8 mouse cellular contexts compared by ENCODE assay signal in the genomic region with DNA sequence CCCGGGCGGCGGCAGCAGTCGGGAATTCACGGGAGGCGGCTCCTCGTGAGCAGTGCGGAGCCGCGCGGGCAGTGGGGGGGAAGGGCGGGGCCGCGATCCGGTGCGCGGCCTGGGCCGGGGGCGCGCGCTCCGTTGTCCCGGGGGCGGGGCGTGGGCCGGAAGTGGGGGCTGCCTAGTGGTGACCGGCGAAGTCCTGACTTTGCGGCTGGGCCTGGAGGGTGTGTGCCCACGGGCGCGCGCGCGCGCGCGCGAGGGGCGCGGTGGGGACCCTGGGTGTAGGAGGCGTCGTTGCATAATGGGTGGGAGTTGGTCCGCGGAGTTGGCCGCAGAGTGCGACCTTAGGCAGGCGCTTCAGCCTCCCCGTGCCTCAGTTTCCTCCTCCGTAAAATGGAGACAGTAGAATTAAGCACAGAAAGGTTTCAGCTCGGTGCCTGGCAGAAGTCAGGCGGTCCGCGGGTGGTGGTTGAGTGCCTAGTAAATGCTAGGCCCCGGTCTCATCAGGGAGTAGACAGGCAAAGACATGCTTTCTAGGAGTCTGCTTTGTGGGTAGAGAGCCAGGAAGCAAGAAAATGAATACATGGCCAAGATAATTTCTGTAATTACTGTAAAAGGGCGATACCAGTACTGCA. TPM values are rescaled to one million over a fixed set of nuclear protein-coding genes. Genes with fewer than 3 reads are reported as not detected.
DNase-seq lines count a peak whose midpoint lies in the region; ATAC-seq and TF ChIP-seq lines count a peak whose summit lies in the region.

No protein-coding gene starts in this region.

- peaks cover 46% of the 10 kb centered on the region for H3K4me1 ChIP-seq in heart, embryonic 12.5 days (replicated peaks)
- peaks cover 2 to 4% of the 10 kb centered on the region in 2 experiments for H3K4me1 ChIP-seq in ES-E14 (ENCODE audit: control insufficient read depth in 2 of 2, insufficient read depth in 2 of 2, low read length in 2 of 2, poor library complexity in 1 of 2)
- peaks cover 43% of the 10 kb centered on the region for H3K4me1 ChIP-seq in heart, embryonic 15.5 days (replicated peaks)
- peaks cover 23% of the 10 kb centered on the region for H3K4me1 ChIP-seq in limb, embryonic 14.5 days (ENCODE audit: control insufficient read depth, insufficient read depth, low read length)
- H3K4me1 ChIP-seq in midbrain, embryonic 16.5 days (ENCODE audit: control insufficient read depth, insufficient read depth, low read length): peaks cover 30% of the 10 kb centered on the region

- WGBS in heart, embryonic 12.5 days: 1% methylated on average over 54 of the region's 56 CpGs
- WGBS in heart, embryonic 15.5 days: under 1% methylated on average over 46 of the region's 56 CpGs
- WGBS in limb, embryonic 14.5 days: 1% methylated on average over 33 of the region's 56 CpGs
- WGBS in midbrain, embryonic 16.5 days: 0% methylated on average over 35 of the region's 56 CpGs

- H3K27me3 ChIP-seq in heart, embryonic 12.5 days (replicated peaks): no peaks in the 10 kb centered on the region
- no peaks in the 10 kb centered on the region for H3K27me3 ChIP-seq in heart, embryonic 15.5 days
- H3K27me3 ChIP-seq in limb, embryonic 14.5 days (ENCODE audit: control insufficient read depth, insufficient read depth, low read length): no peaks in the 10 kb centered on the region
- no peaks in the 10 kb centered on the region for H3K27me3 ChIP-seq in midbrain, embryonic 16.5 days (ENCODE audit: control insufficient read depth, insufficient read depth, low read depth, low read length)

- H3K4me3 ChIP-seq in heart, embryonic 12.5 days: peak overlapping the region; percentile 94
- H3K4me3 ChIP-seq in ES-E14 (ENCODE audit: insufficient read depth in 1 of 2, low read depth in 1 of 2, low read length in 2 of 2, poor library complexity in 1 of 2, severe bottlenecking in 1 of 2): peak overlapping the region; percentile 88
- H3K4me3 ChIP-seq in heart, embryonic 15.5 days: peak overlapping the region; percentile 78
- H3K4me3 ChIP-seq in limb, embryonic 14.5 days (replicated peaks; ENCODE audit: low read length): peak overlapping the region; percentile 87
- H3K4me3 ChIP-seq in midbrain, embryonic 16.5 days (ENCODE audit: low read depth, low read length): peak overlapping the region; percentile 53

- no peak for DNase-seq in heart, postnatal 25 days (ENCODE audit: low spot score)
- peak; percentile 65 for DNase-seq in ES-E14 (ENCODE audit: low read depth, low spot score)
- DNase-seq in embryo, embryonic 10 days (ENCODE audit: low spot score): peak; percentile 74
- DNase-seq in limb, embryonic 14.5 days (ENCODE audit: low spot score): peak; percentile 64
- no peak for DNase-seq in right cerebral cortex, postnatal 25 days

- in situ Hi-C loops in ES-E14 (cut with MboI; ENCODE audit: low sequenced_read_pairs in 2 of 2, unreplicated experiment in 2 of 2): no loop called here

- intact Hi-C loops in heart, postnatal 25 days (cut with DNase I): no loop called here

- peak overlapping the region; percentile 87 for H3K4me2 ChIP-seq in heart, embryonic 12.5 days
- H3K4me2 ChIP-seq in heart, embryonic 15.5 days: peak overlapping the region; percentile 75
- peak overlapping the region; percentile 82 for H3K4me2 ChIP-seq in limb, embryonic 14.5 days (replicated peaks; ENCODE audit: low read depth, low read length, severe bottlenecking)
- peak overlapping the region; percentile 94 for H3K4me2 ChIP-seq in midbrain, embryonic 16.5 days (ENCODE audit: low read length)

- no peaks in the 10 kb centered on the region for H3K9me3 ChIP-seq in heart, embryonic 12.5 days (replicated peaks)
- no peaks in the 10 kb centered on the region for H3K9me3 ChIP-seq in ES-E14 (ENCODE audit: control insufficient read depth, insufficient read depth, low read depth, low read length)
- H3K9me3 ChIP-seq in heart, embryonic 15.5 days (replicated peaks): no peaks in the 10 kb centered on the region
- H3K9me3 ChIP-seq in limb, embryonic 14.5 days (ENCODE audit: control insufficient read depth, low read length): no peaks in the 10 kb centered on the region
- no peaks in the 10 kb centered on the region for H3K9me3 ChIP-seq in midbrain, embryonic 16.5 days (replicated peaks; ENCODE audit: control insufficient read depth, low read length, poor library complexity, severe bottlenecking)

- H3K9ac ChIP-seq in heart, embryonic 12.5 days: peak overlapping the region; percentile 96
- peak overlapping the region; percentile 97 for H3K9ac ChIP-seq in ES-E14 (ENCODE audit: insufficient read depth, low read depth, low read length, poor library complexity, severe bottlenecking)
- peak overlapping the region; percentile 81 for H3K9ac ChIP-seq in heart, embryonic 15.5 days
- H3K9ac ChIP-seq in limb, embryonic 14.5 days (ENCODE audit: low read depth, low read length, severe bottlenecking): peak overlapping the region; percentile 91
- H3K9ac ChIP-seq in midbrain, embryonic 16.5 days (ENCODE audit: low read depth, low read length): peak overlapping the region; percentile 91

- H3K27ac ChIP-seq in heart, embryonic 12.5 days (ENCODE audit: poor library complexity, severe bottlenecking): peak overlapping the region; percentile 95
- H3K27ac ChIP-seq in ES-E14 (ENCODE audit: insufficient read depth, low read depth, low read length, poor library complexity, severe bottlenecking): peak overlapping the region; percentile 94
- peak overlapping the region; percentile 94 for H3K27ac ChIP-seq in heart, embryonic 15.5 days
- H3K27ac ChIP-seq in limb, embryonic 14.5 days (replicated peaks; ENCODE audit: low read depth, low read length): peak overlapping the region; percentile 93
- peak overlapping the region; percentile 96 for H3K27ac ChIP-seq in midbrain, embryonic 16.5 days (ENCODE audit: low read length)

- peak; percentile 91 for ATAC-seq in heart, embryonic 12.5 days (ENCODE audit: insufficient number of reproducible peaks, low FRiP score)
- ATAC-seq in heart, embryonic 15.5 days (replicated peaks; ENCODE audit: insufficient number of reproducible peaks, insufficient read depth, low FRiP score, low read depth): peak; percentile 85
- ATAC-seq in limb, embryonic 14.5 days (ENCODE audit: low FRiP score, low read depth): peak; percentile 86
- ATAC-seq in midbrain, embryonic 16.5 days: peak; percentile 85

- peaks cover 7% of the 10 kb centered on the region for H3K36me3 ChIP-seq in heart, embryonic 12.5 days
- H3K36me3 ChIP-seq in ES-E14 (ENCODE audit: control insufficient read depth, insufficient read depth, low read length, poor library complexity, severe bottlenecking): no peaks in the 10 kb centered on the region; the same call in 1 of the 2 replicates
- H3K36me3 ChIP-seq in heart, embryonic 15.5 days: peaks cover 5% of the 10 kb centered on the region
- peaks cover 10% of the 10 kb centered on the region for H3K36me3 ChIP-seq in limb, embryonic 14.5 days (ENCODE audit: control insufficient read depth, insufficient read depth, low read length)
- H3K36me3 ChIP-seq in midbrain, embryonic 16.5 days (ENCODE audit: control insufficient read depth, insufficient read depth, low read length): no peaks in the 10 kb centered on the region

- no peak for TF ChIP-seq POLR2A in limb, embryonic 14.5 days (IDR thresholded peaks at IDR 0.05; ENCODE audit: borderline replicate concordance, extremely low read depth, insufficient read depth, insufficient read length)

TF ChIP-seq in ES-E14, 5 proteins besides CTCF, POLR2A, EP300 and RAD21:
- TF ChIP-seq ZNF384 (IDR thresholded peaks at IDR 0.05; ENCODE audit: low read depth, low read length) (no peak), HCFC1 (IDR thresholded peaks at IDR 0.05; ENCODE audit: borderline replicate concordance, insufficient read depth, low read length) (peak; percentile 28; the same call in 1 of the 2 replicates), ZC3H11A (IDR thresholded peaks at IDR 0.05; ENCODE audit: borderline replicate concordance, low read depth, low read length) (no peak)

RNA-seq across cellular contexts. Expression of a gene that starts 0.5 kb away (rescaled TPM):
- polyA plus RNA-seq in heart, embryonic 12.5 days (2016; fragmentation: Nextera tagmentation; extraction: Ambion mirVana): 315 and 319 TPM in 2 replicates
- 10 to 100 TPM; 57.8 to 60.0 TPM for total RNA-seq in heart, postnatal 25 days (2021)
- 23.8 and 67.4 TPM in 2 replicates for total RNA-seq in ES-E14 (2012; rRNA removed)
- polyA plus RNA-seq in heart, embryonic 15.5 days (2015; fragmentation: Nextera tagmentation; extraction: Ambion mirVana): 210 and 241 TPM in 2 replicates
- 30.2 and 36.1 TPM in 2 replicates for polyA plus RNA-seq in limb, embryonic 14.5 days (2012; rRNA removed)
- polyA plus RNA-seq in limb, embryonic 14.5 days (2014; fragmentation: Nextera tagmentation; extraction: Ambion mirVana): 194 and 203 TPM in 2 replicates
- polyA plus RNA-seq in midbrain, embryonic 16.5 days (2015; fragmentation: Nextera tagmentation; extraction: Ambion mirVana): 411 and 428 TPM in 2 replicates

RNA-seq across cellular contexts. Expression of a gene that starts 38.2 kb away (rescaled TPM):
- polyA plus RNA-seq in heart, embryonic 12.5 days (2016; fragmentation: Nextera tagmentation; extraction: Ambion mirVana): 0.09 TPM in 1 of 2 replicates, not detected in the other
- total RNA-seq in heart, postnatal 25 days (2021): not detected
- 1.2 TPM in 2 replicates for total RNA-seq in ES-E14 (2012; rRNA removed)
- 0.16 TPM in 1 of 2 replicates, not detected in the other for polyA plus RNA-seq in heart, embryonic 15.5 days (2015; fragmentation: Nextera tagmentation; extraction: Ambion mirVana)
- 0.11 and 0.19 TPM in 2 replicates for polyA plus RNA-seq in limb, embryonic 14.5 days (2012; rRNA removed)
- polyA plus RNA-seq in limb, embryonic 14.5 days (2014; fragmentation: Nextera tagmentation; extraction: Ambion mirVana): 0.06 TPM in 1 of 2 replicates, not detected in the other
- polyA plus RNA-seq in midbrain, embryonic 16.5 days (2015; fragmentation: Nextera tagmentation; extraction: Ambion mirVana): 0.16 TPM in 1 of 2 replicates, not detected in the other

RNA-seq across cellular contexts. Expression of a gene that starts 45.1 kb away (rescaled TPM):
- polyA plus RNA-seq in heart, embryonic 12.5 days (2016; fragmentation: Nextera tagmentation; extraction: Ambion mirVana): 0.12 TPM in 1 of 2 replicates, not detected in the other
- total RNA-seq in heart, postnatal 25 days (2021): not detected
- 0.27 TPM in 1 of 2 replicates, not detected in the other for total RNA-seq in ES-E14 (2012; rRNA removed)
- polyA plus RNA-seq in heart, embryonic 15.5 days (2015; fragmentation: Nextera tagmentation; extraction: Ambion mirVana): not detected in 2 replicates
- polyA plus RNA-seq in limb, embryonic 14.5 days (2012; rRNA removed): 0.06 and 0.10 TPM in 2 replicates
- polyA plus RNA-seq in limb, embryonic 14.5 days (2014; fragmentation: Nextera tagmentation; extraction: Ambion mirVana): 0.08 and 0.10 TPM in 2 replicates
- not detected in 2 replicates for polyA plus RNA-seq in midbrain, embryonic 16.5 days (2015; fragmentation: Nextera tagmentation; extraction: Ambion mirVana)

Comparison
In these comparisons a context has a peak if more than half of its experiments do, and no peak if none do; other contexts are left out.
1. DNase-seq: peak in ES-E14 (single experiment), embryo, embryonic 10 days (single experiment) and limb, embryonic 14.5 days (single experiment); none in heart, postnatal 25 days (single experiment) and right cerebral cortex, postnatal 25 days (single experiment).
2. Peak in every context shown above with its lines, with median percentiles within 50 percentile points of each other: ATAC-seq, H3K27ac ChIP-seq, H3K4me2 ChIP-seq, H3K4me3 ChIP-seq and H3K9ac ChIP-seq.